Mouse (Mus musculus) midbrain, postnatal 0 days (tissue): ENCODE results near the gene Gnai2. TPM values are rescaled to one million over a fixed set of nuclear protein-coding genes. Genes with fewer than 3 reads are reported as not detected.

Source experiments
- ATAC-seq: fragments of 200-750 bp; cut with Nextera tagmentation; 2 replicates; pipeline ENCODE4 v1.8.0; 2017; ENCODE audit warnings: moderate number of reproducible peaks, mild to moderate bottlenecking, moderate TSS enrichment, moderate library complexity; ENCODE audit not compliant: low FRiP score
- DNase-seq: peaks from one replicate; pipeline ENCODE4 v3.0.0-alpha.2; 2015; ENCODE audit warnings: low spot score
- H3K27ac ChIP-seq: fragments of 300-500 bp; sonication (generic); 2 replicates; pipeline ENCODE4 v1.5.1; 2014; ENCODE audit warnings: low read depth, mild to moderate bottlenecking, low read length, mixed read lengths
- H3K27me3 ChIP-seq: fragments of 300-500 bp; sonication (generic); 2 replicates; pipeline ENCODE4 v1.6.1; 2014; ENCODE audit warnings: low read length, control low read depth, mixed read lengths; ENCODE audit not compliant: insufficient read depth
- H3K36me3 ChIP-seq: fragments of 300-500 bp; sonication (generic); 2 replicates; pipeline ENCODE4 v1.6.1; 2014; ENCODE audit warnings: low read length, control low read depth, mixed read lengths; ENCODE audit not compliant: insufficient read depth
- H3K4me1 ChIP-seq: fragments of 300-500 bp; sonication (generic); 2 replicates; pipeline ENCODE4 v1.6.1; 2014; ENCODE audit warnings: mild to moderate bottlenecking, control low read depth, antibody characterized with exemption, low read length, mixed read lengths; ENCODE audit not compliant: insufficient read depth
- H3K4me2 ChIP-seq: fragments of 300-500 bp; sonication (generic); 2 replicates; pipeline ENCODE4 v1.6.1; 2014; ENCODE audit warnings: low read depth, mild to moderate bottlenecking, low read length, mixed read lengths; ENCODE audit not compliant: poor library complexity, severe bottlenecking
- H3K4me3 ChIP-seq: fragments of 300-500 bp; sonication (generic); 2 replicates; pipeline ENCODE4 v1.5.1; 2014; ENCODE audit warnings: low read depth, mild to moderate bottlenecking, low read length, moderate library complexity
- H3K9ac ChIP-seq: fragments of 300-500 bp; sonication (generic); replicated peaks from 2 replicates; pipeline ENCODE4 v1.6.1; 2014; ENCODE audit warnings: mild to moderate bottlenecking, low read length, moderate library complexity, mixed read lengths; ENCODE audit not compliant: poor library complexity, severe bottlenecking
- H3K9me3 ChIP-seq: fragments of 300-500 bp; sonication (generic); 2 replicates; pipeline ENCODE4 v1.6.1; 2016; ENCODE audit warnings: low read length, control low read depth
- CTCF ChIP-seq: IDR thresholded peaks from 2 replicates; pipeline ENCODE4 v1.5.1; 2016; ENCODE audit warnings: antibody characterized with exemption, mild to moderate bottlenecking
- WGBS: fragments of 180-500 bp; shearing (Covaris S2); extraction: QIAGEN DNeasy Blood & Tissue Kit; methylation state at CpG from one replicate; pipeline ENCODE4 v1.1.7; 2014; 5-methylcytosine and 5-hydroxymethylcytosine counted together
- polyA plus RNA-seq: library from polyadenylated mRNA; unstranded; fragments of >200 nt; fragmentation: Nextera tagmentation; extraction: Ambion mirVana; gene quantifications from 2 replicates; pipeline ENCODE4 v1.2.1, GENCODE M21; 2015
- total RNA-seq: library from RNA; depleted of rRNA; stranded (reverse); fragments of >200 nt; gene quantifications from 2 replicates; pipeline ENCODE4 v1.2.3, GENCODE M21; 2014

The Gnai2 gene
- total and polyA plus RNA-seq, 2 experiments from 2014 or later = 241 to 264 TPM

DNA sequence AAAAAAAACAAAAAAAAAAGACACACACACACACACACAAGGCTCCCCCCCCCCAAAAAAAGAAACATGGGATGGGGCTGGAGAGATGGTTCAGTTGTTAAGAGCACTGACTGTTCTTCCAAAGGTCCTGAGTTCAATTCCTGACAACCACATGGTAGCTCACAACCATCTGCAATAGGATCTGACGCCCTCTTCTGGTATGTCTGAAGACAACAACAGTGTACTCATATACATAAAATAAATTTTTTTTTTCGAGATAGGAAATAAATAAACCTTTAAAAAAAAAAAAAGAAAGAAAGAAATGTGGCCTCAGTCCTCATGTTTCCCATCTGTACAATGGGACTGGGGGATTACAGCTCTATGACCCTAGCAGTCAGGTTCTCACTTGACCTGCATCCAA, 17.7 kb downstream of the Gnai2 start:
- TF ChIP-seq CTCF = peak; percentile 50
- no peak for DNase-seq
- WGBS = 82% methylated on average over 2 of the region's 2 CpGs
- Histone ChIP-seq H3K4me3 (no peak overlapping the region), H3K36me3 (peaks cover 58% of the 10 kb centered on the region), H3K4me2 (no peak overlapping the region), H3K27me3 (no peaks in the 10 kb centered on the region), H3K4me1 (no peaks in the 10 kb centered on the region), H3K9me3 (no peaks in the 10 kb centered on the region), H3K27ac (no peak overlapping the region), H3K9ac (no peak overlapping the region)
- ATAC-seq = no peak

DNA sequence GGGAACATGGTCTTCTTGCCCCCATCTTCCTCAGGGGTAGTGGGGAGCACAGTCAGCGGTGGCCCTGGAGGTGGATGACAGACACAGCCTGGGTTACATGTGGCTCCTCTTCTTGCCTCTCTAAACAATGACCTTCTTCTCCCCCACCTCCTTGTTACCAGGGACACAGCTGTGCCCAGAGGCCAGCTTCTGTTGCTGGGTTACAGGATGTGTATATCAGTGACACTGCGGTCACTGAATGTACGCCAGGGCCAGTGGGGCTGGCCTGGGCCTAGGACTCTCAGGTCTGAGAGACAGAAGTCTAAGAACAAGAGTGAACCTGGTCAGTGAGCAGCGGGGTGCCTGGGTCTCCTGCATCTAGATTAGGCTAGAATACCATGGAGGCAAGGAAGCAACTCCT, 20.1 kb downstream of the Gnai2 start:
- H3K9me3 ChIP-seq = no peaks in the 10 kb centered on the region
- DNase-seq = no peak
- no peak overlapping the region for H3K9ac ChIP-seq
- peaks cover 53% of the 10 kb centered on the region for H3K36me3 ChIP-seq
- H3K4me2 ChIP-seq = no peak overlapping the region
- no peak for TF ChIP-seq CTCF
- no peak for ATAC-seq
- H3K27me3 ChIP-seq = no peaks in the 10 kb centered on the region
- H3K27ac ChIP-seq = no peak overlapping the region
- peaks cover 9% of the 10 kb centered on the region for H3K4me1 ChIP-seq
- WGBS = 39% methylated on average over 4 of the region's 4 CpGs
- H3K4me3 ChIP-seq = no peak overlapping the region

DNA sequence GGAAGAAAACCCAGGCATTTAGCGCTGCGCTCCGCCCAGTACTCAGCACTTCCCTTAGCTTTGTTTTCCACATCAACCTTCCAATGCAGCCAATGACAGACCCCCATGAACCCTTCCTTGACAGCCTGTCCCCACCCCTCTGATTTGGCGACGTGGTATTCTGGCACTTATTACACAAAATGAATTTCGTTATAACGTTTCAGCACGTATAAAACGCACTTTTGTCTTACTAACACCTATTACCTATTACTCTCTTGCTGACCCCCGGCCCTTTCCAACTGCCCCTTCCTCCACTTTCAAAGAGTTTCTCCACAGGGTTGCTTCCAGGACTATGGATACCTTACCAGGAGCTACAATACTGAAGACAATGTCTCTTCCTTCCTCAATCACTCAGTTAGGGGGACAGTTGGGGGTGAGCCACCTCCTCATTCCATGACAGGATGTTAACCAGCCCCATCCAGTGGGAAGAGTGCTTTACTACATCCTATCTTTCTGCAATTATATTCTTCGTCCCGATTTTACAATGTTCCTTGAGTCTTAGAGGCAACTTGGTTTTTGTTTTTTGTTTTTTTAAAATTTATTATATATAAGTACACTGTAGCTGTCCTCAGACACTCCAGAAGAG, 22.1 kb downstream of the Gnai2 start:
- H3K27me3 ChIP-seq = no peaks in the 10 kb centered on the region
- no peak overlapping the region for H3K9ac ChIP-seq
- ATAC-seq (peak; percentile 53; the same call in 1 of the 2 replicates), DNase-seq (peak; percentile 73)
- peak overlapping the region; percentile 97 for H3K27ac ChIP-seq
- peak overlapping the region; percentile 26; the same call in 1 of the 2 replicates for H3K4me3 ChIP-seq
- no peak; the same call in 1 of the 2 replicates for TF ChIP-seq CTCF
- 8% methylated on average over 12 of the region's 12 CpGs for WGBS
- peaks cover 33% of the 10 kb centered on the region for H3K36me3 ChIP-seq
- H3K4me2 ChIP-seq = peak overlapping the region; percentile 56
- peaks cover 9% of the 10 kb centered on the region for H3K4me1 ChIP-seq
- no peaks in the 10 kb centered on the region for H3K9me3 ChIP-seq

DNA sequence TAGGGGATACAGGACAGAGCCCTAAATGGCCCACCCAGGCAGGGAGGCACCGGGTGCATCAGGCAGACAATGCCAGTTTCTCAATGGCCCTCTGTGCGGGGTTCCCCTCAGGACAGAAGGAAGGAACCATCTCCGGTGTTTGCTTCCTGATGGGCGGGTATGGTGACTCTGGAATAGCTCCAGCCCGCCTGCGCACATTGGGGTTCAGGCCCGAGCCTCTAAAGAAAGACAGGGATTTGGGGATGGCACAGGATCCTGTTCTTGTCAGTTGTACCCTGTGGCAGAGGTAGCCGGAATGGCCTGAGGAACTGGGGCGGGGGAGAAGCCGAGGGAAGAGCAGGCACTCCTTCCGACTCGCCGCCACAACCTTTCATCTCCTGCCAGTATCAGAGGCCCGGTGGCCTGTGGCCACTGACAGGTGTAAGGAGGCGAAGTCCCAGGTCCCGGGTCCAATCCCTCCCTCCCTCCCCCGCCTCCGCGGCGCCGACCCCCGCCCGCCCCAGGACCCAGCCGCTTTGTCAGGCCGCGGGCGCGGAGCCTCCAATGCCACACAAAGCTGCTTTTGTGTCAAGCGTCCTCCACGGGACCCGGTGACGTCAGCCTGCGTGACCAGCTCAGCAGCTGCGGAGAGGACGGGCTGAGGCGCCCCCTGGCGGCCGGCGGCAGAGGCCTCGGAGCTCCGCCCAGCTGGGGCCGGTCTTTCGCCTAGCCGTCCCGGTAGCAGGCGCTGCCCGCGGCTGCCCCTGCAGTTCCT, 22.8 kb downstream of the Gnai2 start:
- Histone ChIP-seq H3K9ac (peak overlapping the region; percentile 62), H3K36me3 (peaks cover 28% of the 10 kb centered on the region), H3K9me3 (no peaks in the 10 kb centered on the region), H3K27me3 (no peaks in the 10 kb centered on the region), H3K4me2 (peak overlapping the region; percentile 56), H3K4me3 (peak overlapping the region; percentile 26; the same call in 1 of the 2 replicates), H3K27ac (peak overlapping the region; percentile 97), H3K4me1 (peaks cover 9% of the 10 kb centered on the region)
- 3% methylated on average over 34 of the region's 48 CpGs for WGBS
- peak; percentile 98 for DNase-seq
- ATAC-seq = peak; percentile 92
- peak; percentile 95 for TF ChIP-seq CTCF

DNA sequence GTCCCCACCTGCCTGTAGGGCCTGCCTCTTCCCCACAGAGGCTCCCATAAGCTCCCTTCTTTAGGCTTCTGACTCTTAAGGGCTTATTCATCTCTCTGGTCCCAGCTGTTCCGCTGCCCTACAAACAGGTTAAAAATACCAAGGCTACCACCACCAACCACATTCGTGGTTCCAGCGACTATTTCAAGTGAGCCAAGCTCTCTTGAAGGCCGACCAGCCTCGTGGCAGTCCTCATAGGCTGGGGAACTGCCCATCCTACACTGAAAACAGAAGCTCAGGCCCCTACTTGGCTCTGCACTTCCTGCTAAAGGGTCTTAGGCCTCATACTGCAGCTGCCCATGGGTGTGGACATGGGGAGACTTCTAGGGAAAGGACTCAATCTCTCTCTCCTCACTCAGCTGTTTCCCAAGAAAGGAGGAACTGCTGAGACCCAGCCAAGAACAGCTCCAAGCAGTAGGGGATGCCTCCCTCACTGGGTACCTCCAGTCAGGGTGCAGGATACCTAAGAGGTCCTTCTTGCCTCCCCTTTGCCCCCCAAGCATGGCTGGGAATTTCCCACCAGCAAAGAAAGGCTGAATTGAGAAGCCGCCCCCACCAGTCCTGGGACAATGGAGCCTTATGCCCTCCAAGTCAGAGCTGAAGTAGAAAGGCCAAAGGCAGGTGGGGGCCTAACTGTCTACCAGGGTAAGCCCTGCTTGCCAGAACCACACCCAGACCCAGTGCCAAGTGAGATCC, 23.5 kb downstream of the Gnai2 start:
- no peaks in the 10 kb centered on the region for H3K9me3 ChIP-seq
- H3K36me3 ChIP-seq = peaks cover 24% of the 10 kb centered on the region
- 64% methylated on average over 6 of the region's 6 CpGs for WGBS
- H3K4me2 ChIP-seq = peak overlapping the region; percentile 56
- DNase-seq (no peak), ATAC-seq (no peak)
- peak overlapping the region; percentile 62 for H3K9ac ChIP-seq
- H3K27ac ChIP-seq = peak overlapping the region; percentile 97
- H3K4me3 ChIP-seq = no peak overlapping the region
- H3K4me1 ChIP-seq = peaks cover 9% of the 10 kb centered on the region
- no peak for TF ChIP-seq CTCF
- no peaks in the 10 kb centered on the region for H3K27me3 ChIP-seq
